Mouse (Mus musculus): ENCODE measurements around the gene Gpr34. TPM values are rescaled to one million over a fixed set of nuclear protein-coding genes. Genes with fewer than 3 reads are reported as not detected.

Gene Gpr34
- 2.6 and 3.7 TPM in 2 replicates for polyA plus RNA-seq (2015; fragmentation: Nextera tagmentation; extraction: Ambion mirVana)

DNA sequence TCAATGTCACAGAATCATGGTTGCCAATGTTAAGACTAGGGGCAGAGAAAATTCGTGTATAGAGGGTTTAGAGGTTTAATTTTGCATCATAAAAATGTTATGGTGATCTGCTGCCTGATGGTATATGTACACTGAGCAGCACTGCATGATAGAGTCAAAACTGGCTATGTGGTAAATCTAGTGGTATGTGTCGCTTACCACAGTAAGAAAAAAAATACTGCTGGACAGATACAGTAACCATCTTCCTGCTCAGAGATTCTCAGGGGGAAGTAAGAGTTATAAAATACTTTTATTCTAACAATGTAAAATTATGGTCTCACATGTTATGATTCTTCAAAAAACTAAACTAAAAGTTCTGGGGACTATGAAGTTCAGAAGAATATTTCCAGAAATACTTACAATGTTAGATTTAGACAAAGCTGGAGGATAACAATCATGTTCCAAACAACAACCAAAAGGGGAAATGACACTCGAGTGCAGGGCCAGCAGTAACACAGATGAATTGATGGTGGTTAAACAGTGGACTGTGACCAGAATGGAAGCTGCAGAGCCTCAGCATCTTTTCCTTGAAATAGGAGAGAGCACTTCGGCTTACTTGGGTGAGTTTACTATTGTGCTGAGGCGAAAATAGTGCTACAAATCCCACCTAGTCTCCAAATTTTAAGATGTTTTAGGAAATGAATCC, at the start of gene Gpr34:
TSS of gene Gpr34 (plus strand) at position 491 of the 685 bp plus-strand sequence.
- no peaks in the 10 kb centered on the region for H3K4me1 ChIP-seq
- ATAC-seq (replicated peaks): no peak
- no peaks in the 10 kb centered on the region for H3K27me3 ChIP-seq (replicated peaks)
- H3K9me3 ChIP-seq: no peaks in the 10 kb centered on the region
- no peak within 1 kb of the TSS for H3K27ac ChIP-seq
- H3K4me2 ChIP-seq: no peak within 1 kb of the TSS
- no peak within 1 kb of the TSS for H3K4me3 ChIP-seq
- no peak within 1 kb of the TSS for H3K9ac ChIP-seq
- H3K36me3 ChIP-seq (replicated peaks): no peaks in the 10 kb centered on the region
- 78% methylated on average over 5 of the region's 5 CpGs for WGBS

DNA sequence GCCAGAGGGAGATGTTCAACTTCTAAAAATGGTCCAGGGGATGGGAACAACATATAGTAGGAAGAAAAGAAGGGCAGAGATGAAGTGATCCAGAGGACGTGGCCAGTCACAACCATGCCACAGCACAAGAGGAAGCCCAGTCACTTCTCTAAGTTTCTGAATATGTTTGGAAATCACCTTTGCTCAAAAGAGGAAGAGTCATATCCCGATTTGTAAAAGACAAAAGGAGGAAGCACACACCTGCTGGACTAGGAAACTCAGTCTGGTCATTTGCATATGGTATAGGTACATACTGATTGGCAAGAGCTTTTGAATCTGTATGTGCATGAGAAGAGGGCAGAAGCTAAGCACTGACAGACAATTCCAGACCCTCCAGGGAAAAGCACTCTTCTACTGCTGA, 32.5 kb upstream of the Gpr34 start:
- H3K27me3 ChIP-seq (replicated peaks): no peaks in the 10 kb centered on the region
- no peaks in the 10 kb centered on the region for H3K36me3 ChIP-seq (replicated peaks)
- no peak overlapping the region for H3K4me2 ChIP-seq
- no peaks in the 10 kb centered on the region for H3K4me1 ChIP-seq
- H3K9ac ChIP-seq: no peak overlapping the region
- no peak for ATAC-seq (replicated peaks)
- H3K4me3 ChIP-seq: no peak overlapping the region
- H3K27ac ChIP-seq: no peak overlapping the region
- 81% methylated on average over 2 of the region's 2 CpGs for WGBS
- no peaks in the 10 kb centered on the region for H3K9me3 ChIP-seq

DNA sequence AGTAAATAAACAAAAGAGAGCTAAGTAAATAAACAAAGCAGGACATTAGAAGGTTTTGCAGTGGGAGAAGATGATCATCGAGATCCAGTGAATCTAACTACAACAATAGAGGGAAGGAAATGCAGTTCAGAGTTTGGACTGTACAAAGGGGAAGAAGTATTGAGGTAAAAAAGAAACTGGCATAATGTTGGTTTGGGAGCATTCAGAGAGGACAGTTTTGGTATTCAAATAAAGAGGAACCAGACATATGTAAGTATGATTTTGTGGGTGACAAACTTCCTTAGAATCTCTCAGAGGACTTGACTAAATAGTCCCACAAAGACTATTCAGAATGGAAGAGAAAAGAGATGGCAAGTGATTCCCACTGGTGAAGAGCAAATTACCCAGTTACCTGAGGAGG, 31.9 kb upstream of the Gpr34 start:
- no peak overlapping the region for H3K27ac ChIP-seq
- no peaks in the 10 kb centered on the region for H3K27me3 ChIP-seq (replicated peaks)
- 83% methylated on average over 1 of the region's 1 CpGs for WGBS
- no peak overlapping the region for H3K4me3 ChIP-seq
- H3K9ac ChIP-seq: no peak overlapping the region
- no peaks in the 10 kb centered on the region for H3K36me3 ChIP-seq (replicated peaks)
- no peaks in the 10 kb centered on the region for H3K4me1 ChIP-seq
- ATAC-seq (replicated peaks): no peak
- H3K4me2 ChIP-seq: no peak overlapping the region
- no peaks in the 10 kb centered on the region for H3K9me3 ChIP-seq

DNA sequence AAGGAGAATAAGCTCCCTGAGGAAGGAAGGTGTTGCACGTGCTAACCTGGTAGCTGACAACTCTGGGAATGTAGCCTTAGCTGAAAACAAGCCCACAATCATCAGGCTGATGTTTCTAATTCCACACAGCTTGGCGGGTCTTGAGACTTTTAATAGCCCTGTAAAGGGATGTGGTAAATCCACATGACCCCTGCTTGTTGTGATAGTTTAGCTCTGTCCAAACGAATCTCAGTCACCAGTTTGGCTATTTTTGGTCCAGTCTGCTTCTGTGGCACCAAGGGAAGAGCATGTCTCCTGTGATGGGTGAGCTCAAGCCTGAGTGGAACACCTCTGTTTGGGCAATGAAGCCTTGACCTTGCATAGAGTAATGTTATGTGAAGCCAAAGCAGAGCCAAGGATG, 25.1 kb upstream of the Gpr34 start:
- 75% methylated on average over 3 of the region's 3 CpGs for whole genome bisulfite sequencing
- Histone ChIP-seq H3K4me3 (no peak overlapping the region), H3K36me3 (replicated peaks) (no peaks in the 10 kb centered on the region), H3K27me3 (replicated peaks) (no peaks in the 10 kb centered on the region), H3K9ac (no peak overlapping the region), H3K4me1 (no peaks in the 10 kb centered on the region), H3K27ac (no peak overlapping the region), H3K9me3 (no peaks in the 10 kb centered on the region), H3K4me2 (no peak overlapping the region)
- ATAC-seq (replicated peaks): no peak

DNA sequence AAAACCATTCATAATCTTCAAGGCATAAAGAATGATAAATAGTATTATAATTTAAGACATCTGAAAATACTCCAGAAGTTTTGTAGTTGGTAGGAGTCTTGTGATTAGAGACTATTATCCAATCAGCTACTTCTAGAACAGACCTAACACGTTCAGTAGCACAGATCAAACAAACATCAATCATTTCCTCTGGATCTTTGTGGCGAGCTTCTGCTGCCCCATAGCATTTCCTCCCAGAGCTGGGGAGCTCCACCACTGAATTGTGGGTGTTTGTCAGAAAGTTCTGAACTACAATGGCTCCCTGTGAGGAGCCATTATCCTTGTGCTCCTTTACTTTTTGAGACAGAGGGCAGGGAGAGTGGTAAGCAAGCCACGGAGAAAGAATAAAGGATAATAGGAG, 24.1 kb upstream of the Gpr34 start:
- Histone ChIP-seq H3K27ac (no peak overlapping the region), H3K36me3 (replicated peaks) (no peaks in the 10 kb centered on the region), H3K9ac (no peak overlapping the region), H3K4me2 (no peak overlapping the region), H3K9me3 (no peaks in the 10 kb centered on the region), H3K27me3 (replicated peaks) (no peaks in the 10 kb centered on the region), H3K4me1 (no peaks in the 10 kb centered on the region), H3K4me3 (no peak overlapping the region)
- WGBS: 56% methylated on average over 3 of the region's 3 CpGs
- no peak for ATAC-seq (replicated peaks)

DNA sequence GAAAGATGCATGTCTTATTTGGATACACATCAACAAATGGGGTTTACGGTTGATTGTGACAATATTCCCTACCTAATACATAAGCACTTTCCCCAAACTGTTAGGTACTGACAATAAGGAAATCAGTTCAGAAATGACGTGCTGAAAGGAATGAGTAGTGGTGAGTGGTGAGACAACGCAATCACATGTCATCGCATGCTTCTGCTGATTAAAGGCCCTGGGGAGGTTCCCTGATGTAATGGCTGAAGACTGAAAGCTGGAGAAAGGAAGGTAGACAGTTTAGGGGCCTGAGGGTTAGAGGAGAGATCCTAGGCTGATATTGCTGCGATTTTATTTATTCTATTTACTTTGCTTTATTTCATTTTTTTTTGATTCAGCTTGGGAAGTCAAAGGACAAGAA, 20.8 kb upstream of the Gpr34 start:
- no peaks in the 10 kb centered on the region for H3K4me1 ChIP-seq
- no peak overlapping the region for H3K4me3 ChIP-seq
- H3K9me3 ChIP-seq: no peaks in the 10 kb centered on the region
- H3K9ac ChIP-seq: no peak overlapping the region
- ATAC-seq (replicated peaks): no peak
- WGBS: 85% methylated on average over 5 of the region's 5 CpGs
- no peak overlapping the region for H3K27ac ChIP-seq
- H3K27me3 ChIP-seq (replicated peaks): no peaks in the 10 kb centered on the region
- H3K4me2 ChIP-seq: no peak overlapping the region
- 0 out of 2 replicates have a peak, but pooled peaks cover 3% of the 10 kb centered on the region for H3K36me3 ChIP-seq (replicated peaks)

DNA sequence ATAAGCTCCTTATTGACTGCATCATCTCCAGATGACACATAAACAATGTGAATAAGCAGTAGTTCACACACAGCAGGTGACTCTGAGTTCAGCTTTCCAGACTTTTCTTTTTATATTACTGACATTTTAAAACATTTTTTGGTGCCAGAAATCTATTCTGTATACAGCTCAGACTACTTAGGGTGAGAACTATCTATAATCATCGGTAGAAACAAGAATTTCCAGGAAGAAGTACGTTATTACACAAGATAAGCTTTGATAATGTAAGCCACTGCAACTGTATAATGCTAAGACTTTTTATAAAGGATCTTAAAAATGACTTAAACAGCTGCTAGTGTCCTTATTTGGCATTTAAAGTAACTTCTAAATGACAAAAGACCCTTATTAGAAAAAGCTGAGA, 19.8 kb upstream of the Gpr34 start:
- H3K4me2 ChIP-seq: no peak overlapping the region
- WGBS: 74% methylated on average over 2 of the region's 2 CpGs
- no peak for ATAC-seq (replicated peaks)

DNA sequence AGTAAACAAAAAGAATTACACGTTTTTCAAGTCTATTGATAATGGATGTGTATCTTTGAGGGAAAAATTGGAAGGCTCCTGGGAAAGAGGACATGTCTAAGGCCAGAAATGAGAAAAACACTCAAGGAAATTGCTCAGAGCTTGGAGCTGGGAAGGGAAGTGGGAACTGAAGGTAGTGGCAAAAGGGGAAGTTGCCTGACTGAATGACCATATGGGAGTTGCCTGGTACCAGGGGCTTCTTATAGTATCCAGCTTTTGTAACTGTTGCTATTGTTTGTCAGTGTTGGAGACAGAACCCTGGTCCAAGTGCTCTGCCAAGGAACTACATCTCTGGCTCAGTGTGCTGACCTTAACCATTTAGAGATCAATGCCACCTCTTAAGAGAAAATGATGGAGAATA, 15.2 kb upstream of the Gpr34 start:
- Histone ChIP-seq H3K36me3 (replicated peaks) (0 out of 2 replicates have a peak, but pooled peaks cover 3% of the 10 kb centered on the region), H3K4me3 (no peak overlapping the region), H3K4me2 (no peak overlapping the region), H3K4me1 (no peaks in the 10 kb centered on the region), H3K9ac (no peak overlapping the region), H3K27ac (no peak overlapping the region), H3K9me3 (no peaks in the 10 kb centered on the region), H3K27me3 (replicated peaks) (no peaks in the 10 kb centered on the region)
- no peak for ATAC-seq (replicated peaks)
- 49% methylated on average over 1 of the region's 1 CpGs for WGBS

More for the DNA sequence above, 19.8 kb upstream of the Gpr34 start:
- Histone ChIP-seq H3K36me3 (replicated peaks) (0 out of 2 replicates have a peak, but pooled peaks cover 3% of the 10 kb centered on the region), H3K9ac (no peak overlapping the region), H3K4me1 (no peaks in the 10 kb centered on the region), H3K4me3 (no peak overlapping the region), H3K27me3 (replicated peaks) (no peaks in the 10 kb centered on the region), H3K27ac (no peak overlapping the region), H3K9me3 (no peaks in the 10 kb centered on the region)

DNA sequence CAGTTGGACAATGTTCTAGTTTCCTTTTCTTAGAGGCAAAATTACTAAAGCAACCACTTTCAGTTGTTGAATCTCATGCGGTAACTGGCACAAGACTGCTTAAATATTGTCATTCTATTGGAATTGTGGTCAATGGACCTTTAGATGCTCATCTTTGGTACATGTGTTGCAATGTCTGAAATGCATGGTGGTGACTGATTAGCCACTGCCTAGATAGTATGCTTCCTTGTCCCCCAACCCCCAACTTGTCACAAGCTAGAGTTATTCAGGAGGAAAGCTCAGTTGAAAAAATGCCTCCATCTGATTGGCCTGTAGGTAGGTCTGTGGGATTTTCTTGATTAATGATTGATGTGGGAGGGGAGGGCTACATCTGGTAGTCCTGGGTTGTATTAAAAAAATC, 14.6 kb upstream of the Gpr34 start:
- no peaks in the 10 kb centered on the region for H3K4me1 ChIP-seq
- H3K9ac ChIP-seq: no peak overlapping the region
- no peak overlapping the region for H3K4me2 ChIP-seq
- H3K27ac ChIP-seq: no peak overlapping the region
- no peak for ATAC-seq (replicated peaks)
- 0 out of 2 replicates have a peak, but pooled peaks cover 3% of the 10 kb centered on the region for H3K36me3 ChIP-seq (replicated peaks)
- H3K27me3 ChIP-seq (replicated peaks): no peaks in the 10 kb centered on the region
- no peak overlapping the region for H3K4me3 ChIP-seq
- no peaks in the 10 kb centered on the region for H3K9me3 ChIP-seq
- WGBS: 97% methylated on average over 1 of the region's 1 CpGs

DNA sequence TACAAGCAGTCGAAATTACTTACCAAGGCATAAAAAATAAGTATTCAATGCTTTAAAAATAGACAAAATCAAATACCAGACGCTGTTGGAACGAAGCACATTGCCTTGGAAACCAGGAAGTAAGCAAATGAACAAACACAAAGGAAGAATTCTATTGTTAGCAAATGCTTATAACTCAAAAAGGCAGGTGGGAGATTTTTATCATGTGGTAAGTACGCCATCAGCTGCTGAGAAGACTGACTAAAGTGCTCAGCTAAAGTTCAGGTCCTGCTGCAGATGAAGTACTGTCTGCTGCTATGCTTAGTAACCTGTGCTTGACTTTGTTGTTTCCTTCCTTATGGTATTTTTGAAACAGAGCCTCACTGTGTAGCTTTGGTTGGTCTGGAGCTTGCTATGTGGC, 13.4 kb upstream of the Gpr34 start:
- Histone ChIP-seq H3K36me3 (replicated peaks) (no peaks in the 10 kb centered on the region), H3K27me3 (replicated peaks) (no peaks in the 10 kb centered on the region), H3K4me3 (no peak overlapping the region), H3K4me2 (no peak overlapping the region), H3K9ac (no peak overlapping the region), H3K4me1 (no peaks in the 10 kb centered on the region), H3K27ac (no peak overlapping the region), H3K9me3 (no peaks in the 10 kb centered on the region)
- no peak for ATAC-seq (replicated peaks)
- 70% methylated on average over 4 of the region's 4 CpGs for WGBS

DNA sequence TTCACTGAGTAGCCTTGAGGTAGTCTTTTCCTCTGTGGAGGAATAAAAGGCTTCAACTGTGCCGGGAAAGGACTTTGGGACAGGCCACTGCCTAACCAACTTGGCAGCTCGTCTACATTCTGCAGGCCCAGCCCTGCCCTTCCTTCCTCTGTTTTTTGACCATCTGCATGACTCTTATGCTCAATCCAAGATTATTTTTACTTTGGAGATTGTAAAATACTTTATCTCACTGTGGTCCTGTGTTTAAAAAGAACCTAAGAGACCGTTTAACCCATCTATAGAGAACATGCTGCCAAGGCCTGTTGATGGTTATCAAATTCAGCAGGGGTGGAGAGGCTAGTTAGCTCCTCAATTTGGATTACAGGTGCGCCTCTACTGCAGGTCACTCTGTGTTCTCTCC, 10.4 kb upstream of the Gpr34 start:
- H3K4me1 ChIP-seq: no peaks in the 10 kb centered on the region
- no peak overlapping the region for H3K27ac ChIP-seq
- H3K4me3 ChIP-seq: no peak overlapping the region
- no peaks in the 10 kb centered on the region for H3K36me3 ChIP-seq (replicated peaks)
- WGBS: 82% methylated on average over 4 of the region's 4 CpGs
- H3K9ac ChIP-seq: no peak overlapping the region
- no peak overlapping the region for H3K4me2 ChIP-seq
- H3K27me3 ChIP-seq (replicated peaks): no peaks in the 10 kb centered on the region
- ATAC-seq (replicated peaks): no peak
- H3K9me3 ChIP-seq: no peaks in the 10 kb centered on the region

DNA sequence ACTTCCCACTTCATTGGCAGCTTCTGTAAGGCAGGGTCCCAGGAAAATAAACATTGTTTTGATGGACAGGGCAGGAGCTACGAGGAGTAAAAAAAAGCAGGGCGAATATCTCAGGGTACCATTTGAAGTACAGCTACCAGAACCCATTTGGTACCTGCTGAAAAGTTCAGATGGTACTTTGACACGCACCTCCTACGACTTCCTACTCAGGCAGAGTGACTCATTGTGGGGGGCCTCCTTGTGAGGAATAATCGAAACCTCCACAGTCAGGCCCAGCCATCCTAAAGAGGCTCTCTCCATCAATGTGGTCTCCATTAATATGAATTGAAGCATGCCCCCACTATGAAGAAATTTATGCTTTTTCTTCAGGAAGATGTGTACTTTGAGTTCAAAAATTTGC, 9.2 kb upstream of the Gpr34 start:
- Histone ChIP-seq H3K4me1 (no peaks in the 10 kb centered on the region), H3K9ac (no peak overlapping the region), H3K27me3 (replicated peaks) (no peaks in the 10 kb centered on the region), H3K4me3 (no peak overlapping the region), H3K9me3 (no peaks in the 10 kb centered on the region), H3K4me2 (no peak overlapping the region), H3K36me3 (replicated peaks) (no peaks in the 10 kb centered on the region), H3K27ac (no peak overlapping the region)
- WGBS: 91% methylated on average over 5 of the region's 5 CpGs
- ATAC-seq (replicated peaks): no peak

DNA sequence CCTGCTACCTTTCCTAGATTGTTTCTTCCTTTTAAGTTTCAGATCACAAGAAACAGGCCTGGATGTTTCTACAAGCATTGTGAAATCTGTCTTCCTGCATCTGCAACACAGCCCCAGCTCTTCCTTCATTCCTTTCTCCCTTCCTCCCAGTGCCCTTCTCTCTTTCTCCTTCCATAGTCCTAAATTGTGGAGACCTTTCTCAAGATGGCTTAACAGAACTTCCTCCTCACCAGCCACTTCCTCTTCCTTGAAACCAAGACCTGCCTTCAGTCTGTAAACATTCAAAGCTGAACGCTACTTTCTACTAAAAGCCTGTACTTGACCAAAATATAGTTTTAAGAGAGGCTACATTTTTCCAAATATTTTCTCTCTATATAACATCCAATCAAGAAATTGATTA, 4.5 kb downstream of the Gpr34 start:
- Histone ChIP-seq H3K4me3 (no peak overlapping the region), H3K4me1 (no peaks in the 10 kb centered on the region), H3K4me2 (no peak overlapping the region), H3K36me3 (replicated peaks) (no peaks in the 10 kb centered on the region), H3K27ac (no peak overlapping the region), H3K27me3 (replicated peaks) (no peaks in the 10 kb centered on the region), H3K9ac (no peak overlapping the region), H3K9me3 (no peaks in the 10 kb centered on the region)
- 89% methylated on average over 1 of the region's 1 CpGs for WGBS
- ATAC-seq (replicated peaks): no peak
